In the genomic region with DNA sequence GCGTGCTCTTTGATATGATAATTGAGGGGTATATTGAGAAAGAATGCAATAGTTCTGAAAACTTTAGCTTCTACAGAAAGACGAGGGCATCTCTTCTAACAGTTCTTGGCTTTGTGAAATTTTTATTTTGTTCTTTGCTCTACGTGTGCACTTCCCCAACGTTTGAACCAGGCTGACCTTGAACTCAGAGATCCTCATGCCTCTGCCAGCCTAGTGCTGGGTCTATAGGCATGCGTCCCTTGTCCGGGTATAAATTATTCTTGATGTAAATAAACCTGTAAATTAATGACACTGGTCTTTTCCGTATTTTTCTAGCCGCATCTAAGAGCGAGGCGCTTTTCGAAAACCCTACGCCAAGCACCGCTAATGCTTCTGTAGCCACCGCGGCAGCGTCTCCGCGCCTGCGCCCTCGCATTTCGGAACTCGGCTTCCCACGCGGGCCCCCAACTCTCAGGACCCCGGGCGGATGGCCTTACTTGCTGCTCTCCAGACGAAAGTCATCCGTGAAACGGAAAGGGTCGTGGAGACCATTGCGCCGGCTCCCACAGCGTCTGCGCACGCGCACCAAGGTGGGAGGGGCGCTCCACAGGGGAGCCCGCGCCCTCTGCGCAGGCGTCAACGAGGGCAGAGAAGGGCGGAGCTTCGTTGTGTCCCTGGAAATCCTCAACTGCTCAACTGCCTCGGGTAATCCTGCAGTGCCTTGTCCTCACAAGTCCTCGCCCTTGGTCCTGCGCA, we compare ENCODE assay signal across 8 mouse cellular contexts. TPM values are rescaled to one million over a fixed set of nuclear protein-coding genes. Genes with fewer than 3 reads are reported as not detected.
A peak's percentile ranks its signal among the peaks of the same experiment; 100 is the strongest.
DNase-seq lines count a peak whose midpoint lies in the region; ATAC-seq lines count a peak whose summit lies in the region.

A gene (minus strand): TSS at position 587 of the 735 bp plus-strand sequence.

- H3K9ac ChIP-seq in hindbrain, embryonic 15.5 days = peak within 1 kb of the TSS; percentile 56

- peak; percentile 88 for DNase-seq in T-cell, adult 2 months (ENCODE audit: low spot score)
- DNase-seq in cerebellum, postnatal 36 days = peak; percentile 89
- DNase-seq in frontal cortex, postnatal 36 days (ENCODE audit: low spot score in 2 of 2) = peak; percentile 94 to 95
- peak; percentile 89 for DNase-seq in left cerebral cortex, adult 11 months (ENCODE audit: low spot score)
- DNase-seq in lung, postnatal 4 days = peak; percentile 94
- peak; percentile 93 for DNase-seq in retina, postnatal 7 days (ENCODE audit: low read depth, low spot score)
- peak; percentile 95 for DNase-seq in urinary bladder, adult 2 months (ENCODE audit: low spot score)

- H3K36me3 ChIP-seq in hindbrain, embryonic 15.5 days = peaks cover 8% of the 10 kb centered on the region; the same call in 1 of the 2 replicates

- 1% methylated on average over 47 of the region's 47 CpGs for WGBS in hindbrain, embryonic 15.5 days

- peak; percentile 97 for ATAC-seq in hindbrain, embryonic 15.5 days (ENCODE audit: low FRiP score, low read depth)

- H3K9me3 ChIP-seq in hindbrain, embryonic 15.5 days = no peaks in the 10 kb centered on the region

- peak within 1 kb of the TSS; percentile 87 for H3K27ac ChIP-seq in hindbrain, embryonic 15.5 days (replicated peaks)

- peaks cover 10% of the 10 kb centered on the region for H3K4me1 ChIP-seq in hindbrain, embryonic 15.5 days (replicated peaks)

- peak within 1 kb of the TSS; percentile 65 for H3K4me2 ChIP-seq in hindbrain, embryonic 15.5 days

- H3K27me3 ChIP-seq in hindbrain, embryonic 15.5 days = no peaks in the 10 kb centered on the region

- peak within 1 kb of the TSS; percentile 48 for H3K4me3 ChIP-seq in hindbrain, embryonic 15.5 days

RNA-seq across cellular contexts. Expression of the gene that starts here (rescaled TPM):
- 82.9 and 94.6 TPM in 2 replicates for polyA plus RNA-seq in hindbrain, embryonic 15.5 days (2015; fragmentation: Nextera tagmentation; extraction: Ambion mirVana)
- 46.5 and 48.1 TPM in 2 replicates for polyA plus RNA-seq in urinary bladder, adult 2 months (2012; rRNA removed)

Comparison
In these comparisons a context has a peak if more than half of its experiments do, and no peak if none do; other contexts are left out.
1. Peak in every context shown above with its lines: DNase-seq, ATAC-seq, H3K4me3 ChIP-seq and H3K27ac ChIP-seq.